Mouse (Mus musculus) heart, embryonic 16.5 days (tissue): ENCODE measurements at regions not wholly inside any gene's neighbourhood (a gene's known extent, or its start where the extent isn't known, plus 50 kb on each side); places are given as distances from the start of the nearest gene placed in this dataset.

ENCODE experiments used
- ATAC-seq: fragments of 200-750 bp; cut with Nextera tagmentation; replicated peaks from 2 replicates; pipeline ENCODE4 v1.8.0; 2017; ENCODE audit warnings: moderate number of reproducible peaks; ENCODE audit not compliant: insufficient read depth, low FRiP score; ENCODE audit errors: extremely low read depth
- H3K27ac ChIP-seq: fragments of 300-500 bp; sonication (generic); 2 replicates; pipeline ENCODE4 v1.5.1; 2014; ENCODE audit warnings: mild to moderate bottlenecking, low read length, control low read depth, moderate library complexity
- H3K27me3 ChIP-seq: fragments of 300-500 bp; sonication (generic); 2 replicates; pipeline ENCODE4 v1.6.1; 2014; ENCODE audit warnings: low read length, mixed read lengths; ENCODE audit not compliant: control insufficient read depth, insufficient read depth
- H3K36me3 ChIP-seq: fragments of 300-500 bp; sonication (generic); 2 replicates; pipeline ENCODE4 v1.6.1; 2014; ENCODE audit not compliant: control insufficient read depth, insufficient read depth
- H3K4me1 ChIP-seq: fragments of 300-500 bp; sonication (generic); 2 replicates; pipeline ENCODE4 v1.6.1; 2014; ENCODE audit warnings: low read length, mixed read lengths; ENCODE audit not compliant: control insufficient read depth, insufficient read depth
- H3K4me2 ChIP-seq: fragments of 300-500 bp; sonication (generic); 2 replicates; pipeline ENCODE4 v1.6.1; 2014; ENCODE audit warnings: low read depth, mild to moderate bottlenecking, control low read depth, low read length
- H3K4me3 ChIP-seq: fragments of 300-500 bp; sonication (generic); 2 replicates; pipeline ENCODE4 v1.5.1; 2014; ENCODE audit warnings: mild to moderate bottlenecking, control low read depth, low read length
- H3K9ac ChIP-seq: fragments of 300-500 bp; sonication (generic); 2 replicates; pipeline ENCODE4 v1.6.1; 2014; ENCODE audit warnings: low read length, control low read depth
- H3K9me3 ChIP-seq: fragments of 300-500 bp; sonication (generic); replicated peaks from 2 replicates; pipeline ENCODE4 v1.6.1; 2016; ENCODE audit warnings: low read length; ENCODE audit not compliant: control insufficient read depth
- WGBS: fragments of 180-500 bp; shearing (Covaris S2); extraction: QIAGEN DNeasy Blood & Tissue Kit; methylation state at CpG from one replicate; pipeline ENCODE4 v1.1.7; 2014; 5-methylcytosine and 5-hydroxymethylcytosine counted together

- 0 out of 2 replicates have a peak overlapping the region, but pooled peaks have one; percentile 21 for H3K9ac ChIP-seq
- WGBS: 28% methylated on average over 3 of the region's 3 CpGs
These were observed 1172.1 kb downstream of the 4930447A16Rik start for GRCm38 (mm10) chr15:38597458-38597857.

GRCm38 (mm10) chr15:38601436-38601835 lies 1176.1 kb downstream of the 4930447A16Rik start:
- ATAC-seq: no peak; the same call in 1 of the 2 replicates
- no peak overlapping the region for H3K9ac ChIP-seq
- H3K36me3 ChIP-seq: no peaks in the 10 kb centered on the region
- H3K9me3 ChIP-seq: no peaks in the 10 kb centered on the region
- no peaks in the 10 kb centered on the region for H3K27me3 ChIP-seq
- no peak overlapping the region for H3K4me3 ChIP-seq
- no peak overlapping the region for H3K4me2 ChIP-seq
- peak overlapping the region; percentile 81 for H3K27ac ChIP-seq
- 69% methylated on average over 7 of the region's 7 CpGs for WGBS
- H3K4me1 ChIP-seq: peaks cover 31% of the 10 kb centered on the region

More at GRCm38 (mm10) chr15:38597458-38597857, 1172.1 kb downstream of the 4930447A16Rik start:
- no peak overlapping the region for H3K4me3 ChIP-seq
- 0 out of 2 replicates have a peak, but pooled peaks cover 2% of the 10 kb centered on the region for H3K9me3 ChIP-seq
- H3K4me2 ChIP-seq: peak overlapping the region; percentile 32; the same call in 1 of the 2 replicates
- no peaks in the 10 kb centered on the region for H3K36me3 ChIP-seq
- peak; percentile 45; the same call in 1 of the 2 replicates for ATAC-seq
- H3K27me3 ChIP-seq: no peaks in the 10 kb centered on the region
- H3K4me1 ChIP-seq: peaks cover 45% of the 10 kb centered on the region
- peak overlapping the region; percentile 94 for H3K27ac ChIP-seq

GRCm38 (mm10) chr15:38602187-38602870 lies 1177.0 kb downstream of the 4930447A16Rik start:
- no peaks in the 10 kb centered on the region for H3K27me3 ChIP-seq
- H3K27ac ChIP-seq: peak overlapping the region; percentile 81
- H3K4me3 ChIP-seq: no peak overlapping the region
- peaks cover 22% of the 10 kb centered on the region for H3K4me1 ChIP-seq
- WGBS: 31% methylated on average over 12 of the region's 12 CpGs
- peak; percentile 66; the same call in 1 of the 2 replicates for ATAC-seq
- H3K9me3 ChIP-seq: no peaks in the 10 kb centered on the region
- no peaks in the 10 kb centered on the region for H3K36me3 ChIP-seq
- peak overlapping the region; percentile 54 for H3K9ac ChIP-seq
- H3K4me2 ChIP-seq: peak overlapping the region; percentile 36

- Histone ChIP-seq H3K4me2 (no peak overlapping the region), H3K9me3 (no peaks in the 10 kb centered on the region), H3K9ac (no peak overlapping the region), H3K27ac (no peak overlapping the region), H3K4me3 (no peak overlapping the region), H3K36me3 (no peaks in the 10 kb centered on the region), H3K27me3 (no peaks in the 10 kb centered on the region), H3K4me1 (peaks cover 13% of the 10 kb centered on the region)
- 83% methylated on average over 5 of the region's 5 CpGs for WGBS
- no peak for ATAC-seq
These were observed 1178.6 kb downstream of the 4930447A16Rik start for GRCm38 (mm10) chr15:38603918-38604317.

GRCm38 (mm10) chr15:38607368-38607767 lies 1182.0 kb downstream of the 4930447A16Rik start:
- no peaks in the 10 kb centered on the region for H3K27me3 ChIP-seq
- peaks cover 1% of the 10 kb centered on the region for H3K4me1 ChIP-seq
- H3K36me3 ChIP-seq: no peaks in the 10 kb centered on the region
- H3K4me3 ChIP-seq: no peak overlapping the region
- 24% methylated on average over 2 of the region's 2 CpGs for WGBS
- no peak overlapping the region for H3K27ac ChIP-seq
- H3K9ac ChIP-seq: no peak overlapping the region
- H3K9me3 ChIP-seq: no peaks in the 10 kb centered on the region
- no peak; the same call in 1 of the 2 replicates for ATAC-seq
- H3K4me2 ChIP-seq: no peak overlapping the region

- Histone ChIP-seq H3K36me3 (no peaks in the 10 kb centered on the region), H3K27me3 (no peaks in the 10 kb centered on the region), H3K9ac (no peak overlapping the region), H3K27ac (no peak overlapping the region), H3K4me2 (no peak overlapping the region), H3K9me3 (no peaks in the 10 kb centered on the region), H3K4me1 (no peaks in the 10 kb centered on the region; the same call in 1 of the 2 replicates), H3K4me3 (no peak overlapping the region)
- WGBS: 72% methylated on average over 6 of the region's 6 CpGs
- ATAC-seq: no peak
These were observed 1183.0 kb downstream of the 4930447A16Rik start for GRCm38 (mm10) chr15:38608207-38608870.

GRCm38 (mm10) chr15:38609522-38609921 lies 1184.2 kb downstream of the 4930447A16Rik start:
- H3K27ac ChIP-seq: no peak overlapping the region
- no peak overlapping the region for H3K9ac ChIP-seq
- WGBS: 75% methylated on average over 4 of the region's 4 CpGs
- no peaks in the 10 kb centered on the region for H3K36me3 ChIP-seq
- no peaks in the 10 kb centered on the region for H3K27me3 ChIP-seq
- H3K9me3 ChIP-seq: no peaks in the 10 kb centered on the region
- H3K4me3 ChIP-seq: no peak overlapping the region
- H3K4me2 ChIP-seq: no peak overlapping the region
- H3K4me1 ChIP-seq: no peaks in the 10 kb centered on the region; the same call in 1 of the 2 replicates
- ATAC-seq: no peak
